Mouse (Mus musculus) lung, postnatal 0 days (tissue): Measurements from ENCODE around the gene Dppa3.

ENCODE experiments used
- CTCF ChIP-seq: IDR thresholded peaks from 2 replicates; pipeline ENCODE4 v1.5.1; 2016; ENCODE audit warnings: antibody characterized with exemption, mild to moderate bottlenecking
- EP300 ChIP-seq: IDR thresholded peaks from 2 replicates; pipeline ENCODE4 v1.6.1; 2016; ENCODE audit warnings: antibody characterized with exemption, mild to moderate bottlenecking, control low read depth

- TF ChIP-seq CTCF (no peak), EP300 (no peak)
Measured at GRCm38 (mm10) chr6:122616022-122616421, 10.2 kb upstream of the Dppa3 start.
